Mouse (Mus musculus) adipocyte (in vitro differentiated cells): Measurements from ENCODE around the gene Pank3.
"Not testable (repeated sequence)": the region's sequence is repeated elsewhere in the genome, so short reads cannot be mapped to it uniquely, and the experiment has no call there.

ENCODE experiments used
- DNase-seq: peaks from one replicate; pipeline ENCODE4 v3.0.0-alpha.2; 2016; ENCODE audit warnings: low spot score

Pank3 gene

DNA sequence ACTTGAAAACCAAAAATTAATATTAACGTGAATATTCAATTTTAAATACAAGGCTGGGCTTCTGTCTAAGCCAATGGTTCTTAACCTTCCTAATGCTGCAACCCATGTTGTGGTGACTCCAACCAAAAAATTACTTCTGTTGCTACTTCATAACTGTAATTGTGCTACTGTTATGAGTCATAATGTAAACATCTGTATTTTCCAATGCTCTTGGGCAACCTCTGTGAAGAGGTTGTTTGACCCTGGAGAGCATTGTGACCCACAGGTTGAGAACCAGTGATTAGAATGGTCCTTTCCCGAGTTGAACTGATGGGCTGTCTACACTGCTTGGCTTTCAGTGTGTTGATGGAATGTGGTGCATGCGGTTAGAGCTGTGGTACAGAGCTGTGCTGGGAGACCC lies 7.2 kb downstream of the Pank3 start:
- no peak for DNase-seq

DNA sequence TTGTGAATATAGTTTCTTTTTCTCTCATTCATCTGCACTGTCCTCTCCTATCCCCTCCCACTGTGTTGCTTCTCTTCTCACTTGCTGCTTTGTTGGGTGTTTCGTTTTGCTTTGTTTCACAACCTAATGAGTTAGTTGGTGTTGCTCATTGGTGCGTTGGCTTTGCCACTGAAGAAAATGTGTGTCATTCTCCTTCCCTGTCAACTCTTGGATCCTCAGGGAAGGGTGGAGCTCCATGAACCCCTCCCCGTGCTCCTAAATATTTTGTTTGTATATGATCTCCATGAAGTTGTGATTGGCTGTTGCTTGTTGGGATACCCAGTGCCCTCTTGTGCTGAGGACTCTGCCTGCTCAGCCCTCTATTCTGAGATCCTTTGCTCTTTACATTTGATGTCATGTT lies 11.1 kb downstream of the Pank3 start:
- DNase-seq, result peak; percentile 56

DNA sequence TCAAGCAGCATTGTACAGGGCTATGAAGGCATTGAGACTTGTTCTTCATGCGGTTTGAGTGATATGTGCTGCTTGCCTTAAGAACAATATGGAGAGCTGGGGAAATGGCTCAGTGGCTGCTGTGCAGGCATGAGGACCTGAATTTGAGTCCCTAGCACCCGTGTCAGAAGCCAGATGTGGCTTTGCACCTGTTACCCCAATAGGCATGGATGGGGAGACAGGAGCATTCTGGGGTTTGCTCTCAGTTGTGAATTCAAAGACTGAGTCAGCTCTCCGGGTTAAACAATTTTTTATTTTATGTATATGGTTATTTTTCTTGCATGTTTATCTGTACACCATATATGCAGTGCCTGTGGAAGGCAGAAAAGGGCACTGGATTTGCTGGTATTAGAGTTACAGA lies 13.2 kb downstream of the Pank3 start:
- no peak for DNase-seq

DNA sequence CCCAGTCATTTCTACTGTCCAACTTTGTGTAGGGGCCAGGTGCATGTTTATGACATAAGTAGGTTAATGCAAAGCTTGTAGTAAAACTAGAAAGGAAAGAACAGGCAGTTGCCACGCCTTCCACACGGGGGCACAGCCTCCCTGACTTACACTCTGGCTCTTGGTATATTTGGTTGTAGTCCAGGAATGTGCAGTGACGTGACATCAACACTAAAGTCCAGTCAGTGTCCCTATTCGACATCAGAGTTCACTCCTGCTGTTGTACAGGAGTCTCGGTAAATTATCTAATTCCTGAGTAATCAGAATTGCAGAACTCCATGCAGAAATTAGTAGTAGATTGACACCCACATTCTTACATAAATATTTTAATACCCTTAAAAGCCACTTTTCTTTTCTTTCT lies 13.8 kb downstream of the Pank3 start:
- peak; percentile 80 for DNase-seq

DNA sequence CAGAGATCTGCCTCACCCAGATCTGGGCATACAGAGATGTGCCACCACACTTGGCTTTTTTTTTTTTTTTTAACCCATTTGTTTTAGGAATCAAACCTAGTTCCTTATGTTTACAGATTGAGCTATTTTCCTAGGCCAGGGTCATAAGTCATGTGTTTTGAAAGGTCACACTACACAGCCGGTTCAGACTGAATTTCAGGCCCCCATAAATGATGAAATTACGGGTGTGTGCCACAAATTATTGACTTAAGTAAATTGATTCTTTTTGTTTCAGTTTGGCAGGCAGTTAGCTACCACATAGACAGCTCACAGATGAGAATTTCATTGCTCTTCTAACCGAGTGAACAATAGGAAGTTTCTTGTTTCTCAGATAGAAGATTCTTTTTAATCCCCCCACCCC lies 14.7 kb downstream of the Pank3 start:
- peak; percentile 26 for DNase-seq

DNA sequence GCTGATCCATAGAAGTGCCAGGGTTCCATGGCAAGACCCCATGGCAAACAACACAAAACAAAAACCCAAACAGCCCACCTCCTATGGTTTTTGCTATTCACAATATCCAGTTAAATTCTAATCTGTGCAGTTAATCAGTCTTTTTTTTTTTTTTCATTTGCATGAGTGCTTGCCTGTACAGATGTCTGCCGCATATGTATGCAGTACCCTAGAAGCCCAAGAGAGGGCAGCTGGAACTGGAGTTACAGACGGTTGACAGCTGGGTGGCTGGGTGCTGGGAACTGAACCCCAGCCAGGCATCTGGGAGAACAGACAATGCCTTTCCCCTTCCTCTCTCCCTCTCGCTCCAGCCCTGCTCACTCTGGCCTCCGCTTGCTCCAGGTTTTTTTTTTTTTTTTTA lies 15.3 kb downstream of the Pank3 start:
- DNase-seq, result peak; percentile 50

DNA sequence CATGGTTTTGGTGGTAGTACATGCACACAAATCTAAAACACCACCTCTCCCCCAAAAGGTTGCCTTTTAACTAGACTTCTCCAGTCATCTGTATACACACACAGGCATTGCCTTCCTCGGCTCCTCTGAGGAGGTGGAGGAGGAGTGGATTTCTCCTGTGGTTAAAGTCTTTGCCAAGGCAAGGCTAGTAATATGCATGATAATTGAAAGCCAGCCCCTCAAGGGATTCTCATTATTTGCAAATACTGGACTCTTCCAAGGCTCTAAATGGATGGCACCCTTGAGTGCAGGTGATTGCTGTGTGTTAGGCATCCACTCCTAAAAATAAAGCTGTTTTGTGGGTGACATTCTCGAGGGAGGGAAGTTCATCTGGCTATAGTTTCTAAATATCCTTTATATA lies 19.2 kb downstream of the Pank3 start:
- peak; percentile 32 for DNase-seq

DNA sequence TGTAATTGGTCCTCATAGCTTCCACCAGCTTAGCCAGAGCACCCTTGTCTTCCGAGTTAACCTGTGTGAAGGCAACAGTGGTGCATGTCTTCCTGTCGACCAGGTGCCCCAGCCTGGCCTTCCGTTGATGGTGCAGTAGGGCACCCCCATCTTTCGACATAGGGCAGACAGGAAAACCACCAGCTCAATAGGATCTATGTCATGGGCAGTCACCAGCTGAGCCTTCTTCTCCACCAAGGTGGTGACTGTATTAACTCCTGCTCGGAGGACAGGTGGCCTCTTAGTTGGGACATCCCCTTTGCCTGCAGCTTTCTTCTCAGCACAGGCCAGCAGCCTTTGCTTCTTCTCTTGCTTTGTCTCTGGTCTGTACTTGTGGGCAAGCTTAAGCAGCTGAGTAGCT lies 23.5 kb downstream of the Pank3 start:
- DNase-seq, result not testable (repeated sequence)

DNA sequence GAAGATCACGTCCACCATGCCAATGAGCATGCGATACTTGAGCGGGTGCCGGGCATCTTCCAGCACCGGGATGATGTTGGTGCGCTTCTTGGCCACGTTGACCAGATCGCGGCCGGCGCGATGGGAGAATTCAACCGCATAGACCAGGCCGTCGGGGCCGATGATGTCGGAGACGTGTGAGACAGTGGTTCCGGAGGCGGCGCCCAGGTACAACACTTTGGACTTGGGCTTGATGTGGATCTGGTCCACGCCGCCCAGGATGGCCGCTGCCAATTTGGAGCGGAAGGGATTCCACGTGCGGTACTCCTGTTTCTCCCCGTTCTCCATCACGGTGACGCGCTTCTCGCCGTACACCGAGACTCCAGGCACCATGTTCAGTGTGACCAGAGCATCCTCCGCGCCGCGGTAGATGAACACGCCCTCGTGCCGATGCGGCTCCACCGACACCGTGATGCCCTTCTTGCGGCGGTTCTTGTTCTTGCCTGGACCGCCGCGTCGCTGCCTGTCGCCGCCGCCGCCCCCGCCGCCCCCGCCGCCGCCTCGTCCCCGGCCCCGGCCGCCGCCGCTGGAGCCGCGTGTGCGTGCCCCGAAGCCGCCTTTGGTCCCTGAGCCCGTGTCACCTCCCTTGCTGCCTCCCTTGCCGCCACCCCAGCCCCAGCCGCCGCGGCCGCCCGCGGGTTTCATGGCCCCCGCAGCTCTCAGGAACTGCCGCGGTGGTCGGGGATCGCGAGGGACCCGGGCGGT lies 28.6 kb downstream of the Pank3 start:
- no peak for DNase-seq

DNA sequence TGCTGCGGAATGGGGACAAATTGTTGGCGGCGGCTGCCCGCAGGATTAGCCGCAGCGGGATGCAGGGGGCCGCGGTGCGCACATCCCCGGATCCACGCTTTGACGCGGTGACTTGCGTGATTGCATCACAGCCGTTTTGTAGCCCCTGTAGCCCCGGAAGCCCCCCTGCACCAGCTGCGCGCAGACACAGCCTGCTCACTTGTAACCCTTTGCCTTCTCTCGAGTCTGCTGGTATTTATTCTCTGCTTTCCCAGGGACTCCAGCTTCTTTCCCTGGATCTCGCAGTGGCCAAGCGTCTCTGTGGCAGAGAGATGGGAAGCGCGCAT lies 29.2 kb downstream of the Pank3 start:
- no peak for DNase-seq

DNA sequence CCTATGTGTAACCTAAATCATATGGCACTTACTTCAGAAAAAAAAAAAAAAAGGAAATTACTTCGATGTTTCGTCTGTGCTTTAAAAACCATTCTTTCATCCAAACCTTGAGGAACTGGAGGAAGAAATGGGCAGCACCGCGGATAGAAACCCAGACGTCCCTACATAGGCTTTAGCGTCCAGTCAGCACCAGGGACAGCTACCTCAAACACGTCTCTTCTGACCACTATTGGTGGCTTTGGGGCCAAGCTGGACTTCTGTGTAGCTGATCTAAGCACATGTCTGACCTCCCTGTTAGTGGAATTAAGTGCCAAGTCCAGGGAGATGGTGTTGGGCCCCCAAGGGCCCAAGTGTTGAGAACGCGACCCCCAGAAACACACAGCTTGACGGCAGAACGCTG lies 29.6 kb downstream of the Pank3 start, which contains the start of gene Fbll1:
TSS of gene Fbll1 (minus strand) at position 11 of the 400 bp plus-strand sequence.
- DNase-seq, result peak; percentile 70

DNA sequence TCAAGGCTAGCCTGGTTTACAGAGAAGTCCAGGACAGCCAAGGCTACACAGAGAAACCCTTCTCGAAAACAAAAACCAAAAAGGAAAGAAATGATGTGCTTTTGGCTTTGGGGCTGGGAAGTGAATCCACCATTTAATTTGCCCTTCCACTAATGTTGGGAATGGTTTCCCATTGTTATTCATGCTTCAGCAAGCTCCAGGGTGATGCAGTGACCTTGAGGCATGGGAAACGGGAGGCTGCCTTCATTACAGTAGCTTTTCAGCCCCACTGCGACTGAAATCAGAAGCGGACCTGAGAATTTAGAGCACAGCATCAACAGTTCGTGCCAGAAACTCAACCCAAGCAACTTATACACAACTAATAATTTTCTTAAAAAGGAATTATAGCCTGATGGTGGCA lies 32.0 kb downstream of the Pank3 start:
- no peak for DNase-seq

DNA sequence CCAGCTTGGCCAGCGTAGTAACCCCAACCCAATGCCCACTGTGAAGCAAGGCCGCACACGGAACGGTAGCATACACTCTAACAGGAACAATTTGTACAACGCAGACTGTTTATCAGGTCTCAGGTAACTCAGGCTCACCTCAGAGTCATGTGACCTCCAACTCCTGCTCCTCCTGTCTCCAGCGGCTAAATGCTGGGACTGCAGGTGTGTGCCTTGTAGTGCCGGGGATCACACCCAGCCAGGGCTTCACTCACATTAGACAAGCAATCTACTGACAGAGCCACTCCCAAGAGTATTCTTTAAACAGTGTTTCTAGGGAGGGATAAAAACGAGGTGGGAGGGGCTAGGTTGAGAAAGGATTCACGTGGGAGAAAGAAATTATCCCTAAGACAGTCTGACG lies 42.2 kb downstream of the Pank3 start:
- no peak for DNase-seq

DNA sequence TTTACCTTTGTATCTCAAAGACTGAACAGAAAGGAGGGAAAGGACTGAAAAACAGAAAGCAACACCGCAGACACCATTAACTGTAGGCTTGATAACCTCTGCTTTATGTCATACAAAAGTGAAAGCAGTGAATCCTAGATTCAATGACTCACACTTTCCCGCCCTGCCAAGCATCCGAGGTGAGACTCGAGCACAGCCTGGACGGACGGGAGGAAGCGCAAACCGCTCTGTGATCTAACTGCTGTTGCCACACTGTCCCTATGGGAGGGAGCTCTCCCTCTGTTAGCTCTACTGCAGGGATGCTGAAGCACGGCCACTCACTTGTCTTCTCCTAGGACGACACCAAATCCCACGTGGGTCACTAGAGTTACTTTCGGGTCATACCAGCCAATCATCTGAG lies 47.0 kb downstream of the Pank3 start:
- DNase-seq, result no peak

DNA sequence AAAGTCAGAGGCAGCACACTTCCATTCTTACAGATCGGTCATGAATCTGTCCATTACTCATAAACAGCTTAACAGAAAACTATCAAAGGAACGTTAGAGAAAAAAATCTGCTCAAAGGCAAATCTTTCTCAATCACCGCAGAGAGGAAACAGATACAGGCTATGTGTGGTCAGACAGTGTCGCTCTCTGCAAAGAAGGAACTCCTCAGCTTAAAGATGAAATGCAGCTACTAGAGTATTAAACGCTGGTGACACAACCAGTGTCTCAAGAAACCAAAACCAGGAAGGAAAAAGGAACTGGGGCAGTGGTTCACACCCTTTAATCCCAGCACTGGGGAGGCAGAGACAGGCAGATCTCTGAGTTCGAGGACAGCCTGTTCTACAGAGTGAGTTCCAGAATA lies 58.4 kb downstream of the Pank3 start:
- DNase-seq, result no peak

DNA sequence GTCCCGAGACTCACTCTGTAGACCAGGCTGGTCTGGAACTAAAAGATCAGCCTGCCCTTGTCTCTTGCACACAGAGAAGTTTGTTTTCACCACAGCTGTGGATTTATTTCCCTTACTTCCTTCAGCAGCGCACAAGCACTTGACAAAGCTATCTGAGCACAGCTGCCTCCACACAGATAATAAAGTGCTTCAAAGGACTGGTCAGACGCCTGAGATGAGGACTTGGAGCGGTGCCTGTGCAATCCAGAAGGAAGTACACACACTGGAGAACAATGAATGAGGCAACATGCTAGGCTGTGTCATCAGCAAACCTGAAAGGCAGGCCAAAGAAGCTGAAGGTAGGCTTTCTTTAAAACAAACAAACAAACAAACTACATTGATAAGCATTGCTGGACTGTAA lies 62.9 kb downstream of the Pank3 start:
- no peak for DNase-seq

DNA sequence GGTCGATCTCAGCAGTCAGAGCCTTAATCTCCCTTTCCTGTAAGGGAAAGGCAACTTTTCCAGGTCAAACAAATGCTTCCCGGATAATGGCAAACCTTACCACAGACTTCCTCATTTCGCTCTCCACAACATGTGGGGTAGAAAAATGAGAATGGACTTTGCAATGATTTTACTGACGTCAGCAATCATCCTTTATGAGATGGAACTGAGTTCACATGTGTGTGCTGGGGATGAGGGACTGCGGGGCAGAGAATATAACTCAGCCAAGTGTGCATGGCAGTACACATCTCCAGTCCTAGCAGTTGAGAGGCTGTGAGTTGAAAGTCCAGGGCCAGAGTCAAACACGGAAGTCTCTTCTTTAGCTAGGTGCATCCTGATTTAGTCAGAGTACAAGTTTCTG lies 64.0 kb downstream of the Pank3 start:
- no peak for DNase-seq

DNA sequence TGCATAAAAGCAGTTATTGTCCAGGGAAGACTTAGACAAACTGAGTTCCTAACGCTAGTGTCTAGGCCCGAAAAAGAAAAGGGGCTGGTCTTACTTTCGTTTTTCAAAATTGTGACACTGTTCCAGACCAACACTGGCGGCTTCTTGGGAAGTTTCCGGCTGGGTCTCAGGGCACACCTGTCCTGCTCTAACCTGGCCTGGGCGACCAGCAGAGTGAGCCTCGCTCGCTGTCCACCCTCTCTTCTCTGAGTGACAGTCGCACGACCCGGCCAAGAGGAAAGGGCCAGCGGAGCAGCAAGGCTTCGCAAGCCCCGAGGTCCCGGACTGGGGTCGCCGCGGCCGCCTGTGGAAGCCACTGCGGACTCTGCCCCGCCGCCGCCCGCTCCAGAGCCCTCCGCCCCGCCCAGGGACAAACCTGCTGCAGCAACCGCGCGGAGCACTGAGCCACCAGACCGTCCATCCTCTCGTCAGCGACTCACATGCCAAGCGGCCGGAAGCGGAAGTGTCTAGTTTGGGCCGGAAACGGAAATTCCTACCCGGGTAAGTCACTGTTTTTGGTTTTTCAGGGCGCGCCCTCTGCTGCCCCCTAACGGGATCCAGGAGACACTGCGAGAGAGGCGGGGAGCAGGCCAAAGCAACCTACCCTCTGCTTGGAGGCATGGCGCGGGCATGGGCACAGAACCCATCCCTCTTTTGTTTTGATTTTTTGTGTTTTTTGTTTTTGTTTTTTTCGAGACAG lies 64.9 kb downstream of the Pank3 start, which contains the start of gene Rars:
TSS of gene Rars (minus strand) at position 485 of the 739 bp plus-strand sequence.
- peak; percentile 98 for DNase-seq

DNA sequence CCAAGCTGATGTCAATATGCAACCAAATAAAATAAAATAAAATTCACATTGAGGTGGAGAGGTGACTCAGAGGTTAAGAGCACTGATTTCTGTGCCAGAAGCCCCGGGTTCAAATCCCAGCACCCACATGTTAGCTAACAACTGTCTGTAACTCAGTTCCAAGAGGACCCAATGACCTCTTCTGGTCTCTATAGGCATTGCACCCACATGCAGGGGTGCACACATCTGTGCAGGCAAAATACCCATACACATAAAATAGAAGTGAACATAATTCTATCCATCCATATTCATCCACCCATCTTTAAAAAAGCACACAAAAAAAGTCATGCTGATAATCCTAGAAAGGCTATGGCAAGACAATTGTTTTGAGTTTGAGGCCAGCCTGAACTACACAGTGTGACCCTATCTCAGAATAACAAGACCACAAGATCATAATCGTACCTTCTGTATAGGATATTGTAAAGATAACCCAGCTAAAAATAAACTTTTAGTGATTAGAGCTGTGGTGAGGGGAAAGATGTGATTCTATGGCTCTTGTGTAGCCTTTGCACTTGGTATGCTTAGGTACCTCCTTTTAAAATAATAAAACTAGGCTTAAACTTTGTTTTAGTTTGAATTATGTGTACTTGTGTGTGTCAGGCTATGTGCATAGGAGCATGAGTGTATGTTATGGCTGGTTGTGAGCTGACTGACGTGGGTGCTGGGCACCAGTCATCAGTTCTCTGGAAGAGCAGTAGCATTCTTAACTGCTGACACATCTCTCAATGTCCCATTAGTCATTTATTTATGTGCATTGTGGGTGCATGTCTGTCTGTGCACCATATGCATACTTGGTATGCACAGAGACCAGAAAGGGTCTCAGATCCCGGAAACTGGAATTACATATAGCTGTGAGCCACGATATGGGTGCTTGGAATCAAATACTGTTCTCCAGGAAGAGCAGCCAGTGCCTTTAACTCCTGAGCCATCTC lies 68.2 kb downstream of the Pank3 start:
- DNase-seq, result peak; percentile 8

DNA sequence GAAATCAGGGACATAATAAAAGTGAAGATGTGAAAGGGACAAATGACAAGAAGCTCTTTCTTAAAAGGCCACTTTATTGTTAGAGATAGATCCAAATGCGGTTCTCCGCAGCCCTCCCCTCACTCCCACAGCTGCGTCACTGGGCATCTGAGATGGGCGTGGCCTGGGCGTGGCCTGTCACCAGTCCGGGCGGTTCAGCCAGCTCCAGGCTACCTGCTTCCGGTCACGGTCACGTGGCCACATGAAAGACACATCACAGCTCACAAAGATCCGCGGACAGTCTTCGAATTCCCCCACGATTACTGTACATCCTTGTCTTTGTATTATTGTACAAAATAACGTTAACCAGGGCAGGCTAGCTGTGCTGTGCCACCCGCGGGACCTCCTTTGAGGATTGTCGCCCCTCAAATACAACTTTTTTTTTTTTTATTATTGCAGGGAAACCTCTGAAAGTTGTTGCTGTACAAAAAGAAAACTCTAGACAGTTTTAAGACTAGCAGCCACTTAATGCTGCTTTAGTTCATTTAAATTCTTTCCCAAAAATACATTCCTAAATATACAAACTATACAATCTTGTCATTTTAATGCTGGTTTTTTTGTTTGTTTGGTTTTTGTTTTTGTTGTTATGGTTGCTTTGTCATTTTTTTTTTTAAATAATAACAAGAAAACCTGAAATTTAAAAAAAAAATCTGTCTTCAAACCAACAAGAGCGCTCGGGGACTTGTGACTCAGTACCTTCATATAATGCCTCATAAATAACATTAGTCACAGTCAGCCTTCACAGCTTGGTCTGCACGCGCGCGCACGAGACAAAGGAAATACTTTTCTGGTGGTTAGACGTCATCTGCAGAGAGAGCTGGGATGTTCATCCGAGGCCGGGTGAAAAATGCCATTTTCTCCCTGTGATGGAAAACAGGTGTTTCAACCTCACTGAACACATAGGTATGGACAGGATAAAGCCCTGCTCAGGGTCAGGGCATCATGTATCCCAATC lies 69.4 kb downstream of the Pank3 start:
- DNase-seq, result peak; percentile 85

DNA sequence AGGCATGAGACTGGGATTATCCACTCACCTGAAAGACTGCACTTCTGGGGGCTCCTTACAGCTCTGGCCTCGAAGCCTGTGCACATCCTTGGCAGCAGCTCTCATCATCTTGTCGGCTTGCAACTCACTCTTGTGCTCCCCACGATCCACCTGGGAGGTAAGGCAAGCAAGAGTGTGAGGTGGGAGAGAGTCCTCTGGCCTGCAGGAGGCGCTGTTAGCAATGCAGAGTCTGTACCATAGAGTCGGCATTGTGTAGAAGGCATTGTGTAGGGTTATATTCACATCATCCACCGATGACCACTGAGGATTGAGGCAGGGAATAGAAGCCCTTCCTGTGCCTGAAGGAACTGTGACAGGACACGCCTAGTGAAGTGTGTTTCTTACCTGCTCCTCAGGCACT lies 71.0 kb downstream of the Pank3 start:
- no peak for DNase-seq
